Mouse (Mus musculus) embryo, embryonic 9.5 days (tissue): ENCODE data around the gene Sorbs1.

Source experiments
- DNase-seq: peaks from one replicate; pipeline ENCODE4 v3.0.0-alpha.2; 2017; ENCODE audit errors: extremely low spot score

The Sorbs1 gene

GRCm38 (mm10) chr19:40406661-40407060 is 106.9 kb downstream of the Sorbs1 start:
- no peak for DNase-seq

- DNase-seq: no peak
Observed at GRCm38 (mm10) chr19:40405808-40406207, 107.8 kb downstream of the Sorbs1 start.

DNA sequence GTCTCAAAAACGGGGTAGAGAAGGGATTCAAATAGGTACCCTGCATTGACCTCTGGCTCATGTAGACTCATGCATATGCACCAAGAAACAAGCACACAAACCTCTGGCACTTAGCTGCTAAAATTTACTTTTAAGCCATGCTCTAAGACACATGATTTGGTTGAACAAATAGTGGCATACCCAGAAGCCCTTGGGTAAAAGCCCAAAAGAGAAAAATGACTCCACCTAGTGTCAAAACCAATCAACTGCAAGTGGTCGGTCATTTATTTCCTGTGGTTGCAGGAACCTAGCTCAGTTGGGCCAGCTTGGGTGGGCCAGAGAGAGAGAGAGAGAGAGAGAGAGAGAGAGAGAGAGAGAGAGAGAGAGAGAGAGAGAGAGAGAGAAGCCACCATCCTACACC is 109.0 kb downstream of the Sorbs1 start:
- no peak for DNase-seq

GRCm38 (mm10) chr19:40403999-40404398 is 109.6 kb downstream of the Sorbs1 start:
- no peak for DNase-seq

- DNase-seq: no peak
Observed at GRCm38 (mm10) chr19:40402155-40402963, 111.2 kb downstream of the Sorbs1 start.

GRCm38 (mm10) chr19:40401213-40401612 is 112.4 kb downstream of the Sorbs1 start:
- no peak for DNase-seq

DNA sequence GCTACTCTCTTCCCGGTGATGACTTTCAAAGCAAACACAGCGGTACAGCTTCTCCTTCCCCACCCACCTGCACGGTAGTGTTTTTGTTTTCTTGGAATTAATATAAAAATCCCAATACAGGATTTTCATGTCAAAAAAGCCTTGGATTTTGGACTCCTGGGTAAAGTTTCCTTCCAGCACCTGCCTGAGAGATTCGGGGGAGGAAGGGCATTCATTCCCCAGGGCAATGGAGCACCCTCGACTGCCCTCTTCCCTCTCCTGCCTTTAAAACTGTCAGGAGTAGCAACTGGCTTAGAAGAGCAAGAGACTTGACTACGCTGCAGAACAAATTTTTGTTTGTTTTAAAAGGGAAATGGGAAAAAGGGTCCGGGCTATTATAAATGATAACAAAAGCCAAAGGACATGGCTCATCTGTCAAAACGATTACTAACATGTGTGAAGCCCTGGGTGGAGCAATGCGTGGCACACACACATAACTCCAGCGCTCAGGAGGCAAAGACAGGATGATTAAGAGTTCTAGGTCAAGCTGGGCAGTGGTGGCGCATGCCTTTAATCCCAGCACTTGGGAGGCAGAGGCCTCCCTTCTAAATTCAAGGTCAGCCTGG is 113.1 kb downstream of the Sorbs1 start:
- DNase-seq: no peak

DNA sequence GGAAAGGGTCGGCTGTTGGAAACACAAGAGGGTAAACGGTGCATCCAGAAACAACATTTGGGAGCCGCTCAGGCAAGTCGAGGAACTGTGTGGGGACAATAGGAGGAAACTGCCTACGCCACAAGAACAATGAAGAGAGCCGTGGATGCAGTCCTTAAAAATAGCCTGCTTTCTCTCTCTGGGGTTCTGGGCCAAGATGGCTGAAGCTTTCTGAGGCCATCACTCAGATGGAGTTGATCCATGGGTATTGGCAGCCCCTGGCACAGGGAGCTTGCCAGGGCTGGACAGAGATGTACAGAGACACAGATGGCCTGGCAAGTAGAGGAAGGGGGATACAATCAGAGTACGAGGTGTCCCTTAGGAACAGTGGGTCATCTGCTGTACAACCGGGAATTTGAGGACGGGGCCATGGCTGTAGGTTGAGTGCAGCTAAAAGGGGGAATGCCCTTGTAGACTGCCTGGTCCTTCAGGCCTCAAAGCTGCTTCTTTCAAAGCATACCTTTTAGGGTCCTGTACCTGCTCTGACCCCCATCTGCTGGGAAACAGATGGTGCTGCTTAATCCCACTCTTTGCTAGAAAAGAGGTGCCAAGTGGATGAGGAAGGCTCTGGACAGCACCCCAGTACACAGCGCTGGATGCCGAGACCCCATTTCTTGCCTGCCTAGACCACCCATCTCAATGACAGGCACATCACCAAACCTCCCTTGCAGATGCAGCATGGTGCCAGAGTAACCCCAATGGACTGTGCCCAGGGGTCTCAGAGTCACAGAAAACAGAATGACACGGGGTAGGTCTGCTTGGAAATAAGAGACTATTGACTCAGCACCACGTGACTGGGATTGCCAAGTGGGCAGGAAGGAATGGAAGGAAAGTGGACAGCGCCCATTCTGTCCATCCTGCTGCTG is 117.6 kb downstream of the Sorbs1 start:
- no peak for DNase-seq

DNA sequence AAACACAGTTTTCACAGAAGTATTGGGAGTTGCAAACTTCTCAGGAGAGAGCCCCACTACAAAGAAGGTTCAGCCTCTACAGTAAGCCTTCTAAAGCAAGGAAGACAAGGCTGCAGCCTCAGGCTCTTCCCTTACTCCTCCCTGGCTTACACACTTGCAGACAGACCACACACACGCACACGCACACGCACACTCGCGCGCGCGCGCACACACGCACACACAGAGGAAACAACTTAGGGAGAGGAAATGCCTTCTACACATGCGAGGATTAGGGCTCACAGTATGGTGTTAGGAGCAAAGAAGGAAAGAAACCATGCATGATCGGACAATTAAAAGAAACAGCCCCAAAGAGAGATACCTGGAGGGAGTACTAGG is 118.3 kb downstream of the Sorbs1 start:
- no peak for DNase-seq

DNA sequence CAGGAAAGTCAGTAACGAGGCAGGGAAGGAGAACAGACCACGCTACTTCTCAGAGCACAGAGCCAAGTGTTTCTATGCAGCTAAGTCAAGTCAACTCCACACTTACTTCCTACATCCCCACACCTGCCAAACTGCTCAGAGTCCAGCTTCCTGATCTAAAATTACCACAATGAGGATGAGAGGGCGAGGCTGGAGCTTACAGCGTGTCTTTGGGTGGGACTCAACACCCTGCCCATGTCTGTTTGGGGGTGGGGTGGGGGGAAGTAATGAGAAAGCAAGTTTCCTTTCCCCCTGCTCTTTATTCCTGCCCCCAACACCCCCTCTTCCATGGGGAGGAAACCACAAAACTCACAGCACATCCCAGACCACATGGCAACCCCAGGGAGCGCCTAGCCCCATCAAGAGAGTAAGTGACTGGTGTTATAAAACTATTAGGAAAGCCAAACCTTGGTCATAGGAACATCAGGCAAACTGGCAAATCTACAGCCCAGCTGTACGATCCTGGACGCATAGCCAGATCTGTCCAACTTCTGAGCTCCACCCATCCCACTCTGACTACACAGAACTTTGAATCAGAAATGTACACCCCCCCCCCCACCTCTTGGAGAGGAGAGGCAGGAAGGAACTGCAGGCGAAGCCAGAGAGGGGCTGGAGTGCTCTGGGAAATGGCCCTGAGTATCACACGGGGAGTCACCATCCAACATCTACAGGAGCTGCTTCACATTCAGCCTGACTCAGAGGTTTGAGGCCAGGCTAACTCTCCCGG is 118.8 kb downstream of the Sorbs1 start:
- DNase-seq: no peak

DNA sequence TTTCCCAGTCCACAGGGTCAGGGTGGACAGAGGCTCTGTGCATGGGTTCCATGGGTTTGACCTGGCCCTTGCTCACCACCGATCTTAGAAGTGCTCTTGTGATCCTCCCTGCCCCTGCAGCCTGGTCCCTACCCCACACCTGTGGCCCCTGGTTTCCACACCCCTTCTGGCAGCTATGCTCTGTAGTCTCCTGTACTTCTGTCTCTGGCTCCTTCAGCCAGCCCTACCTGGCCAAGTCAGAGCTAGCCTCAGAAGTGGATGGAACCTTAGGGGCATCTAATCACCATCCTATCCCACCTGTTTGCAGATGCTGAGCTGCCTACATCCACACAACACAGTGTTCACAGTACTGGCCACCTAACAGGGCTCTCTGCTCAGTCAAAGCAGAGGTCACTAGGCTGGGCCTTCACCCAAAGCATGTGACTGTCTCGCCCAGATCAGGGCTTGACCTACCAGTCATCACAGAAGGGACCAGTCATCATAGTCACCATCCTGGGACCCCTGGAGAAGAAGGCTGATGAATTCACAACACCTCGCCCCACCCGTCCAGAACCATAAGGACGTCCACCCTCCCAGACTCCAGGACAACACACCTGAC is 120.7 kb downstream of the Sorbs1 start:
- DNase-seq: no peak

- DNase-seq: peak; percentile 81
Observed at GRCm38 (mm10) chr19:40391469-40391868, 122.1 kb downstream of the Sorbs1 start.

DNA sequence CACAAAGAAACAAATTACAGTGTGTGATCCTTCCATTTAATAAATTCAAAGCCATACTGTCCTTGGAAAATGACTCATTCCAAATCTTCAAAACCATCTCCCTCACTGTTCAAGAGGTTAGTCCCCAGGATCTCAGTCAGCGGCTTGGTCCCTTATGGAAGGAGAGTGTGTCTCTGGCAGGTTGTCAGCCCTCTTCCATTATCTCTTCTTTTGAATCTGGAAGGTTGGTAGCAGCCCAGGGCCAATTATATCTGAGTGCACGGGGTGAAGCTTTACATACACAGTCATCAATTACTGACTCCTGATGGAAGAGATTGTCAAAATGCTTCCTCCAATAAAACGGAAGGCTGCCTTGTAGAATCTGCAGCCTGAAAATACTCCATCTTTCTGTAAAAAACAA is 126.7 kb downstream of the Sorbs1 start:
- no peak for DNase-seq

- DNase-seq: no peak
Observed at GRCm38 (mm10) chr19:40385334-40385733, 128.2 kb downstream of the Sorbs1 start.

DNA sequence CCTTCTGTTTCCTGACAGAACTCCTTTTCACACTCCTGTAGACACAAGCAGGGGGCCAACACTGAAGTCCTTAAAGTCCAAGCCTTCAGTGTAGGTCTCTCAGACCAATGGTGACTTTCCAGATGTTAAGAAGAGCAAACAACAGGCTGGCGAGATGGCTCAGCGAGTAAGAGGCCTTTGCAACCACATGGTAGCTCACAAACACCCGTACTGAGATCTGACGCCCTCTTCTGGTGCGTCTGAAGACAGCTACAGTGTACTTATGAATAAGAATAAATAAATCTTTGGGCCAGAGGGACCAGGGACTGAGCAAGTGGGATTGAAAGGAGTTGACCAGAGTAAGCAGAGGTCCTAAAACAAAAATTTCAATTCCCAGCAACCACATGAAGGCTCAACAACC is 129.6 kb downstream of the Sorbs1 start:
- DNase-seq: no peak

DNA sequence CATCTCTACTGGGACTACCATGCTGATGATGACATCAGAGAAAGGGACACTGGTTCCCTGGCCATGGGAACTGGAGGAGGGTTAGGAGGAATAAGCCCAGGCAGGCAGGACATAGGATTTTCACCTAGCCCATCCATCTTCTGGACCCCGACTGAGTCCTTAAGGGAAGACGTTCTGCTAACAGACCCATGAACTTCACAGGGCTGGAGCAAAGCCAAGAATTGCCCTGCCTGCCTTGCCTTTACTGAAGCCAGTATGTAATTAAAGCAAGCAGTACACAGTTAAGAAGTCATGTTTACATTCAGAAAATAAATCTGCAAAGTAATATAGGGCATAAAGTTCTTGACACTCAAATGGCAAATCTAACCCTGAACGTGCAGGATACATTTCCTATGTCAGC is 132.9 kb downstream of the Sorbs1 start:
- DNase-seq: no peak

DNA sequence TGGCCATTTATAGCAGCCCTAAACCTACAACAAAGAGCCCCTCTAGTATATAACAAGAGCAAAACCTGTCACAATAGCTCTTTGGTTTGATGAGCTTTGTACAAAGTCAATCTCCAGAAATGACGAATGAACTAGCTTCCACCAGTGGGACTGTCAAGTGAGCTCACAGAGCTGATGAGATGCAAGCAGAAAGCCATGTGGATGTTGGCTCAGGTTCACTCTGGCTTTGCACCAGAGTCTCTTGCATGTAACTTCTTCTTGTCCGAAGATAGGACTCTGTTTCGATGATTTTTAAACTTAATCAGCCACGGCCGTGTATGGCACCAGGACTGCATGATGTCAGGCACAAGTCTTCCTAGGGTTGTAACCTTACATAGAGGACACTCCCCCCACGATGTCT is 133.6 kb downstream of the Sorbs1 start:
- DNase-seq: no peak

- no peak for DNase-seq
Observed at GRCm38 (mm10) chr19:40379081-40379480, 134.5 kb downstream of the Sorbs1 start.

DNA sequence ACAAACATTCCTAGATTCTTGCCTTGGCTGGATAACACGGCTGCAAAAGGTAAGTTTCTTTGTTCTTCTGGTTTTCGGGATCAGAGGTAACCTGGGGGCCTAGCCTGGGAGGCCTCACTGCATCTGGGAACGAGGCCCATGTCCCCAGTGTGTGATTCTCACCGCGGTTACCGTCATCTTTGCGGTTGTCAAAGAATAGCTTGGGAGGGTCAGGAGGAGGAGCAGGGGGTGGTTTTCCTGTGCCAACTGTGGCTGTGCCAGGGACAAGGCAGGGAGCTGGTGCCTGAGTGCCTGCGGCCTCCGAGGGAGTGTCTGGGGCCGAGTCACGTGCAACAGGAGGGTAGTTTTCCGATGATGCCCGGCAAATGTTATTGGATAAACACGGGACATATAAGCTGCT is 135.9 kb downstream of the Sorbs1 start:
- no peak for DNase-seq

GRCm38 (mm10) chr19:40376566-40377281 is 136.9 kb downstream of the Sorbs1 start:
- no peak for DNase-seq

DNA sequence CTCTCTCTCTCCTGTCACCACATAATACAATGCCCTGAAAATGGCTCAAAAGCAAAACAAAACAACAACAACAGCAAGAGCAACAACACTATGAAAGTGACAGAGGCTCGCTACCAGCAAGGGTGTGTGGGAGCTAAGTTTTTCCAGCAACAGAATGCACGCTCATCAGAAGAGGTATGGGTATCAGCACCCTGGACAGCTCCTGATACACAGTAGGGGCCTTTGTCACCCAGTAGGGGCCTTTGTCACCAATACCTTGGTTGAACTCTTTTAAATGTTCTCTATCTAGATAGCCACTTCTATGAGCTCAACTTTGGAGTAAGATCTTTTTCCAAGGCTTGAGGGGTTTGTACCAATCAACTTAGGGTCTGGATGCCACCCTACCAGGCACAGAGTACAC is 138.9 kb downstream of the Sorbs1 start:
- DNase-seq: no peak
